19 mouse cellular contexts compared by ENCODE assay signal in the genomic region with DNA sequence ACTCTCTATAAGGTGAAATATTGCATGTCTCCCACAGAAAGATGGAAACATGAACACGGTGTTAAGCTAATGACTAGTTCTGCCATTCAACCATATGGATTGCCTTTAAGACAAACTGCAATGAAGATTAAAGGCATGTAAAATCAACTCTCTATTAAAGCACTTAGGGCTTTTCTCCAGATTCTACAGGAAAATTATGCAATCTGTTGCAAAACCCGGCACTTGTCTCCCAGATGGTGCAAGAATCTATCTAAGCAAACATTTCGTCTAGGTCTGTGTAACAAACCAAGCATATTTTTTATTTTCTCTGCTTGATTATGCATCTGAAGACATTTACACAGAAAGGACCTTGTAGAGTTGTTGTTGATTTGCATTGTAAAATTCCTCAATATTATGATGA.
A peak's percentile ranks its signal among the peaks of the same experiment; 100 is the strongest.
DNase-seq lines count a peak whose midpoint lies in the region; ATAC-seq and TF ChIP-seq lines count a peak whose summit lies in the region.
"Had no signal": no experiment of that assay in that cellular context is flagged by ENCODE, and none has a peak within 500 bp of the region (broad histone marks: within the 10 kb centered on the region; RNA-seq: fewer than 3 reads in every experiment).

No protein-coding gene starts in this region.

- H3K4me1 ChIP-seq in forebrain, embryonic 15.5 days, result no peaks in the 10 kb centered on the region
- no peaks in the 10 kb centered on the region for H3K4me1 ChIP-seq in forebrain, embryonic 12.5 days
- H3K4me1 ChIP-seq: embryonic facial prominence, embryonic 12.5 days; heart, embryonic 15.5 days; hindbrain, embryonic 10.5 days; lung, embryonic 15.5 days had no signal

- H3K9ac ChIP-seq in forebrain, embryonic 15.5 days (replicated peaks), result no peak overlapping the region
- no peak overlapping the region for H3K9ac ChIP-seq in forebrain, embryonic 12.5 days
- H3K9ac ChIP-seq: embryonic facial prominence, embryonic 12.5 days; heart, embryonic 15.5 days; lung, embryonic 15.5 days had no signal

- DNase-seq in left cerebral cortex, postnatal 25 days (ENCODE audit: low spot score in 2 of 2), result peak; percentile 7 to 49
- no peak for DNase-seq in left cerebral cortex, adult 2 months (ENCODE audit: extremely low spot score in 1 of 2, low spot score in 2 of 2)
- DNase-seq in brain, adult 2 months (ENCODE audit: low read depth, low spot score), result peak; percentile 67
- DNase-seq in layer of hippocampus, adult 18-20 months (ENCODE audit: low spot score in 2 of 2), result peak; percentile 58 to 70
- DNase-seq in urinary bladder, postnatal 4 days (ENCODE audit: low spot score in 2 of 2), result no peak
- DNase-seq in cerebellum, adult 9-10 months, result no peak
- DNase-seq: adrenal gland, postnatal 14 days; cerebellum, adult 8-10 months; heart, adult 18-20 months; kidney, adult 8-10 months; kidney, postnatal 25 days had no signal

- H3K4me3 ChIP-seq in forebrain, embryonic 15.5 days, result no peak overlapping the region
- H3K4me3 ChIP-seq in forebrain, embryonic 12.5 days (replicated peaks), result no peak overlapping the region
- no peak overlapping the region for H3K4me3 ChIP-seq in left cerebral cortex, adult 2 months
- H3K4me3 ChIP-seq: embryonic facial prominence, embryonic 12.5 days; heart, embryonic 15.5 days; hindbrain, embryonic 10.5 days; lung, embryonic 15.5 days had no signal

- no peak overlapping the region for H3K27ac ChIP-seq in forebrain, embryonic 15.5 days (replicated peaks)
- no peak overlapping the region for H3K27ac ChIP-seq in forebrain, embryonic 12.5 days
- no peak overlapping the region for H3K27ac ChIP-seq in left cerebral cortex, adult 2 months
- H3K27ac ChIP-seq: embryonic facial prominence, embryonic 12.5 days; heart, embryonic 15.5 days; hindbrain, embryonic 10.5 days; lung, embryonic 15.5 days had no signal

- H3K9me3 ChIP-seq in forebrain, embryonic 15.5 days, result no peaks in the 10 kb centered on the region
- no peaks in the 10 kb centered on the region for H3K9me3 ChIP-seq in forebrain, embryonic 12.5 days
- H3K9me3 ChIP-seq: embryonic facial prominence, embryonic 12.5 days; heart, embryonic 15.5 days; hindbrain, embryonic 10.5 days; lung, embryonic 15.5 days had no signal

- H3K4me2 ChIP-seq in forebrain, embryonic 15.5 days (replicated peaks), result no peak overlapping the region
- no peak overlapping the region for H3K4me2 ChIP-seq in forebrain, embryonic 12.5 days
- H3K4me2 ChIP-seq: embryonic facial prominence, embryonic 12.5 days; heart, embryonic 15.5 days; liver, embryonic 11.5 days; lung, embryonic 15.5 days had no signal

- intact Hi-C loops in left cerebral cortex, postnatal 25 days (cut with DNase I), result no loop called here
- intact Hi-C loops in left cerebral cortex, adult 2 months (cut with DNase I), result no loop called here

- WGBS in forebrain, embryonic 15.5 days, result 70% methylated on average over 3 of the region's 3 CpGs
- 85% methylated on average over 3 of the region's 3 CpGs for WGBS in forebrain, embryonic 12.5 days

- peak; percentile 51; the same call in 1 of the 2 replicates for ATAC-seq in forebrain, embryonic 15.5 days (replicated peaks)
- no peak for ATAC-seq in forebrain, embryonic 12.5 days (ENCODE audit: low FRiP score)
- ATAC-seq: inflammation-experienced regulatory T-cells, adult 6 months had no signal

- TF ChIP-seq CTCF in left cerebral cortex, adult 2 months (IDR thresholded peaks at IDR 0.05), result no peak

- no peaks in the 10 kb centered on the region for H3K36me3 ChIP-seq in forebrain, embryonic 15.5 days
- no peaks in the 10 kb centered on the region for H3K36me3 ChIP-seq in forebrain, embryonic 12.5 days (replicated peaks)
- H3K36me3 ChIP-seq: embryonic facial prominence, embryonic 12.5 days; heart, embryonic 15.5 days; hindbrain, embryonic 10.5 days; lung, embryonic 15.5 days had no signal

- no peaks in the 10 kb centered on the region for H3K27me3 ChIP-seq in forebrain, embryonic 15.5 days
- no peaks in the 10 kb centered on the region for H3K27me3 ChIP-seq in forebrain, embryonic 12.5 days
- H3K27me3 ChIP-seq: embryonic facial prominence, embryonic 12.5 days; heart, embryonic 15.5 days; lung, embryonic 15.5 days had no signal

Comparison
In these comparisons a context has a peak if more than half of its experiments do, and no peak if none do; other contexts are left out.
1. DNase-seq: peak in left cerebral cortex, postnatal 25 days (2 of 2), brain, adult 2 months (single experiment) and layer of hippocampus, adult 18-20 months (2 of 2); none in left cerebral cortex, adult 2 months (0 of 2), urinary bladder, postnatal 4 days (0 of 2) and cerebellum, adult 9-10 months (single experiment).